Mouse (Mus musculus) kidney, adult 2 months (tissue): ENCODE data around the gene Sf3a2.

ENCODE experiments used
- CTCF ChIP-seq: fragments of 200-500 bp; conservative IDR thresholded peaks from 2 replicates; pipeline ENCODE4 v1.5.1; 2011; ENCODE audit warnings: low read depth, mild to moderate bottlenecking, control low read depth, low read length, moderate library complexity, mixed read lengths; ENCODE audit not compliant: insufficient read depth, insufficient read length
- POLR2A ChIP-seq: fragments of 200-500 bp; IDR thresholded peaks from one replicate; pipeline ENCODE4 v1.6.1; 2011; ENCODE audit warnings: low read depth, low read length, control low read depth

- TF ChIP-seq POLR2A (no peak), CTCF (no peak)
Observed at GRCm38 (mm10) chr10:80843931-80844547, 46.0 kb downstream of the Sf3a2 start, which contains the start of gene Lingo3.
